Mouse (Mus musculus) small intestine, adult 2 months (tissue): ENCODE results near the gene Smad1. TPM values are rescaled to one million over a fixed set of nuclear protein-coding genes. Genes with fewer than 3 reads are reported as not detected.

ENCODE experiments used
- H3K27ac ChIP-seq: fragments of 200-500 bp; 2 replicates; pipeline ENCODE4 v1.5.1; 2012; ENCODE audit warnings: low read depth, low read length, control low read depth, inconsistent platforms; ENCODE audit not compliant: insufficient read depth
- H3K27me3 ChIP-seq: fragments of 200-500 bp; 2 replicates; pipeline ENCODE4 v1.6.1; 2012; ENCODE audit warnings: mild to moderate bottlenecking, moderate library complexity, low read length, inconsistent platforms; ENCODE audit not compliant: control insufficient read depth, insufficient read depth
- H3K36me3 ChIP-seq: fragments of 200-500 bp; 2 replicates; pipeline ENCODE4 v1.6.1; 2012; ENCODE audit warnings: mild to moderate bottlenecking, low read length, control low read depth, inconsistent platforms; ENCODE audit not compliant: control insufficient read depth, insufficient read depth
- H3K4me1 ChIP-seq: fragments of 200-500 bp; 2 replicates; pipeline ENCODE4 v1.6.1; 2012; ENCODE audit warnings: low read length, inconsistent platforms, mixed read lengths; ENCODE audit not compliant: control insufficient read depth, insufficient read depth, insufficient read length
- H3K4me3 ChIP-seq: fragments of 200-500 bp; 2 replicates; pipeline ENCODE4 v1.5.1; 2012; ENCODE audit warnings: low read depth, mild to moderate bottlenecking, control low read depth, inconsistent platforms, low read length, moderate library complexity
- CTCF ChIP-seq: fragments of 200-500 bp; IDR thresholded peaks from 2 replicates; pipeline ENCODE4 v1.5.1; 2012; ENCODE audit warnings: low read depth, mild to moderate bottlenecking, control low read depth, inconsistent platforms, low read length, moderate library complexity, mixed read lengths; ENCODE audit not compliant: insufficient replicate concordance, insufficient read length; ENCODE audit errors: extremely low read depth
- POLR2A ChIP-seq: fragments of 200-500 bp; IDR thresholded peaks from 2 replicates; pipeline ENCODE4 v1.6.1; 2012; ENCODE audit warnings: low read depth, mild to moderate bottlenecking, control low read depth, inconsistent platforms, low read length, moderate library complexity
- WGBS: fragments of 180-500 bp; shearing (Covaris S2); methylation state at CpG from one replicate; pipeline ENCODE4 v1.1.7; 2018; 5-methylcytosine and 5-hydroxymethylcytosine counted together
- polyA plus RNA-seq: library from polyadenylated mRNA; depleted of rRNA; stranded (reverse); fragments of >200 nt; gene quantifications from 2 replicates; pipeline ENCODE4 v1.2.3, GENCODE M21; 2012

Gene Smad1
- polyA plus RNA-seq, 1 experiment, result 54.1 TPM

GRCm38 (mm10) chr8:79329182-79329581 lies 70.1 kb downstream of the Smad1 start:
- H3K4me1 ChIP-seq, result peaks cover 1% of the 10 kb centered on the region; the same call in 1 of the 2 replicates
- TF ChIP-seq CTCF (no peak), POLR2A (no peak)
- no peaks in the 10 kb centered on the region for H3K27me3 ChIP-seq
- H3K4me3 ChIP-seq, result no peak overlapping the region
- 95% methylated on average over 4 of the region's 4 CpGs for WGBS
- H3K36me3 ChIP-seq, result no peaks in the 10 kb centered on the region
- H3K27ac ChIP-seq, result no peak overlapping the region

GRCm38 (mm10) chr8:79325510-79325909 lies 73.8 kb downstream of the Smad1 start:
- WGBS, result 87% methylated on average over 6 of the region's 6 CpGs
- Histone ChIP-seq H3K27me3 (no peaks in the 10 kb centered on the region), H3K36me3 (no peaks in the 10 kb centered on the region), H3K27ac (no peak overlapping the region), H3K4me1 (peaks cover 8% of the 10 kb centered on the region; the same call in 1 of the 2 replicates), H3K4me3 (no peak overlapping the region)
- no peak for TF ChIP-seq CTCF
- TF ChIP-seq POLR2A, result no peak

- H3K4me1 ChIP-seq, result peaks cover 8% of the 10 kb centered on the region; the same call in 1 of the 2 replicates
- H3K27me3 ChIP-seq, result no peaks in the 10 kb centered on the region
- H3K4me3 ChIP-seq, result no peak overlapping the region
- TF ChIP-seq POLR2A, result no peak
- no peak for TF ChIP-seq CTCF
- WGBS, result 83% methylated on average over 5 of the region's 5 CpGs
- no peak overlapping the region for H3K27ac ChIP-seq
- H3K36me3 ChIP-seq, result no peaks in the 10 kb centered on the region
Measured at GRCm38 (mm10) chr8:79324928-79325327, 74.4 kb downstream of the Smad1 start.

GRCm38 (mm10) chr8:79324036-79324435 lies 75.3 kb downstream of the Smad1 start:
- no peak for TF ChIP-seq POLR2A
- TF ChIP-seq CTCF, result no peak
- Histone ChIP-seq H3K4me3 (no peak overlapping the region), H3K4me1 (peaks cover 8% of the 10 kb centered on the region; the same call in 1 of the 2 replicates), H3K27ac (no peak overlapping the region), H3K36me3 (no peaks in the 10 kb centered on the region), H3K27me3 (no peaks in the 10 kb centered on the region)
- 34% methylated on average over 3 of the region's 3 CpGs for WGBS

- no peaks in the 10 kb centered on the region for H3K27me3 ChIP-seq
- 55% methylated on average over 7 of the region's 7 CpGs for WGBS
- no peak overlapping the region for H3K4me3 ChIP-seq
- no peak for TF ChIP-seq CTCF
- TF ChIP-seq POLR2A, result no peak
- H3K27ac ChIP-seq, result peak overlapping the region; percentile 7; the same call in 1 of the 2 replicates
- no peaks in the 10 kb centered on the region for H3K36me3 ChIP-seq
- H3K4me1 ChIP-seq, result peaks cover 8% of the 10 kb centered on the region; the same call in 1 of the 2 replicates
Measured at GRCm38 (mm10) chr8:79323121-79323520, 76.2 kb downstream of the Smad1 start.

GRCm38 (mm10) chr8:79310801-79311200 lies 88.5 kb downstream of the Smad1 start:
- WGBS, result 59% methylated on average over 2 of the region's 2 CpGs
- TF ChIP-seq POLR2A, result no peak
- no peak for TF ChIP-seq CTCF
- Histone ChIP-seq H3K27ac (no peak overlapping the region), H3K27me3 (no peaks in the 10 kb centered on the region), H3K36me3 (no peaks in the 10 kb centered on the region), H3K4me1 (0 out of 2 replicates have a peak, but pooled peaks cover 6% of the 10 kb centered on the region), H3K4me3 (no peak overlapping the region)

GRCm38 (mm10) chr8:79305941-79306340 lies 93.4 kb downstream of the Smad1 start:
- H3K27me3 ChIP-seq, result no peaks in the 10 kb centered on the region
- H3K36me3 ChIP-seq, result no peaks in the 10 kb centered on the region
- H3K27ac ChIP-seq, result no peak overlapping the region
- H3K4me3 ChIP-seq, result no peak overlapping the region
- TF ChIP-seq CTCF (no peak), POLR2A (no peak)
- peaks cover 11% of the 10 kb centered on the region; the same call in 1 of the 2 replicates for H3K4me1 ChIP-seq
- WGBS, result 84% methylated on average over 5 of the region's 5 CpGs
